Mouse (Mus musculus) small intestine, adult 2 months (tissue): ENCODE results near the gene Adamtsl3.

Experiments used
- CTCF ChIP-seq: fragments of 200-500 bp; IDR thresholded peaks from 2 replicates; pipeline ENCODE4 v1.5.1; 2012; ENCODE audit warnings: low read depth, mild to moderate bottlenecking, control low read depth, inconsistent platforms, low read length, moderate library complexity, mixed read lengths; ENCODE audit not compliant: insufficient replicate concordance, insufficient read length; ENCODE audit errors: extremely low read depth
- POLR2A ChIP-seq: fragments of 200-500 bp; IDR thresholded peaks from 2 replicates; pipeline ENCODE4 v1.6.1; 2012; ENCODE audit warnings: low read depth, mild to moderate bottlenecking, control low read depth, inconsistent platforms, low read length, moderate library complexity

DNA sequence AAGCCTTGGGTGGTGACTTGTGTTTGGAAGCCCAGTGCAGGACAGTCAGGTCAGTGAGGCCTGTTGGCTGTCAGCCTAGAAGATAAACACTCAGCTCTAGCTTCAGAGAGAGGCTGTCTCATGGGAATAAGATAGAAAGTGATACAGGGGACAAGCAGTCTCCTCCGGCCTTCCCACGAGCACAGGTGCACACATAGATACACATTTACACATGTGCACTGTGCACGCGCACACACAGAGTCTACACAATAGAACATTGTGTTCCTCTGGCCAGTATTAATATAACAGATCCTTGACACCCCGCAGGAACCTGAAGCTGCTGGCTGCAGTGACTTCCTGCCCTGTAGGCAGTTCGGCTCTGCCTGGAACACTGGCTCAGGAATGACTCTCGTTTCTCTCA, 44.3 kb downstream of the Adamtsl3 start:
- TF ChIP-seq POLR2A (no peak), CTCF (no peak)
